Mouse (Mus musculus) subcutaneous adipose tissue, adult 2 months (tissue): ENCODE results near the gene Gm28269. TPM values are rescaled to one million over a fixed set of nuclear protein-coding genes. Genes with fewer than 3 reads are reported as not detected.

ENCODE experiments used
- polyA plus RNA-seq: library from polyadenylated mRNA; depleted of rRNA; stranded (reverse); fragments of >200 nt; gene quantifications from 2 replicates; pipeline ENCODE4 v1.2.3, GENCODE M21; 2012; ENCODE audit warnings: low replicate concordance; rRNA removed

Gene Gm28269
- polyA plus RNA-seq, result not detected in 2 replicates

GRCm38 (mm10) chrX:21744997-21745396, at the start of gene Gm28269:
Gm28269 (minus strand) TSS chrX:21745097.

GRCm38 (mm10) chrX:21714829-21715228, 30.1 kb downstream of the Gm28269 start, which contains the start of gene Slc6a14:
Slc6a14 (plus strand) TSS chrX:21714896.

Other genes with a start within 250 kb of the Gm28269 start
- gene Slc6a14, start 30.2 kb downstream of the Gm28269 start, polyA plus RNA-seq, result 0.05 TPM in 1 of 2 replicates, not detected in the other